Mouse (Mus musculus) embryonic fibroblast, embryonic 13.5 days (primary cell): ENCODE measurements around the gene Lrrn1.

Experiments
- CTCF ChIP-seq: IDR thresholded peaks from 2 replicates; pipeline ENCODE4 v1.5.1; 2011; ENCODE audit warnings: mild to moderate bottlenecking, control low read depth, low read length, moderate library complexity, borderline replicate concordance; ENCODE audit not compliant: insufficient read depth
- POLR2A ChIP-seq: IDR thresholded peaks from 2 replicates; pipeline ENCODE4 v1.6.1; 2011; ENCODE audit warnings: low read depth, mild to moderate bottlenecking, control low read depth, low read length, moderate library complexity

DNA sequence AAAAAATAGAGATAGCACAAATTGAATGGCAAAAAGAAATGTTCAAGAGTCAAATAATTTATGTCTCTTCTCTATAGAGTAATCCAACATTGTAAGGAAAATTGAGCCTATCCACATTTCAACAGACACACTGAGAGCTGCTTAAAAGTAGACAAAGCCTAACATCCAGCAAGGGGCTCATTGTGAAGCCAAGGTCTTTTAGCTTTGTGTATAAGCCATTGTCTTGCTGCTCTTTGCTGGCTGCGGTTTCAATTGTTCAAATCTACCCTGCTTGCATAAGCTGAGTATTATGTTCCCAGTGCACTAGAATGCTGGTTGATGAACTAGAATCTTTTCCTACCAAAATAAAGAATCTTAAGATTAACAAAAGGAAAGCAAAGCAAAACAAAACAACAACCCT lies 33.7 kb upstream of the Lrrn1 start:
- TF ChIP-seq CTCF: no peak
- no peak for TF ChIP-seq POLR2A
